Mouse (Mus musculus) hindbrain, embryonic 16.5 days (tissue): Measurements from ENCODE around the gene Rpp25l. TPM values are rescaled to one million over a fixed set of nuclear protein-coding genes. Genes with fewer than 3 reads are reported as not detected.
A peak's percentile ranks its signal among the peaks of the same experiment; 100 is the strongest.
"Not testable (repeated sequence)": the region's sequence is repeated elsewhere in the genome, so short reads cannot be mapped to it uniquely, and the experiment has no call there.

Experiments
- ATAC-seq: fragments of 200-750 bp; cut with Nextera tagmentation; 2 replicates; pipeline ENCODE4 v1.8.0; 2017; ENCODE audit warnings: moderate TSS enrichment, moderate library complexity
- H3K27ac ChIP-seq: fragments of 300-500 bp; sonication (generic); 2 replicates; pipeline ENCODE4 v1.5.1; 2014; ENCODE audit warnings: low read depth, mild to moderate bottlenecking, control low read depth, low read length, moderate library complexity
- H3K27me3 ChIP-seq: fragments of 300-500 bp; sonication (generic); replicated peaks from 2 replicates; pipeline ENCODE4 v1.6.1; 2014; ENCODE audit warnings: low read length; ENCODE audit not compliant: control insufficient read depth, insufficient read depth
- H3K36me3 ChIP-seq: fragments of 300-500 bp; sonication (generic); 2 replicates; pipeline ENCODE4 v1.6.1; 2014; ENCODE audit warnings: mild to moderate bottlenecking, low read length, moderate library complexity, mixed read lengths; ENCODE audit not compliant: control insufficient read depth, insufficient read depth
- H3K4me1 ChIP-seq: fragments of 300-500 bp; sonication (generic); 2 replicates; pipeline ENCODE4 v1.6.1; 2014; ENCODE audit warnings: low read depth, low read length; ENCODE audit not compliant: control insufficient read depth, insufficient read depth
- H3K4me2 ChIP-seq: fragments of 300-500 bp; sonication (generic); 2 replicates; pipeline ENCODE4 v1.6.1; 2014; ENCODE audit warnings: mild to moderate bottlenecking, low read length, control low read depth, moderate library complexity
- H3K4me3 ChIP-seq: fragments of 300-500 bp; sonication (generic); 2 replicates; pipeline ENCODE4 v1.5.1; 2014; ENCODE audit warnings: mild to moderate bottlenecking, low read length, control low read depth, moderate library complexity
- H3K9ac ChIP-seq: fragments of 300-500 bp; sonication (generic); 2 replicates; pipeline ENCODE4 v1.6.1; 2014; ENCODE audit warnings: low read depth, mild to moderate bottlenecking, control low read depth, low read length, moderate library complexity
- H3K9me3 ChIP-seq: fragments of 300-500 bp; sonication (generic); 2 replicates; pipeline ENCODE4 v1.6.1; 2014; ENCODE audit warnings: mild to moderate bottlenecking, low read length, moderate library complexity; ENCODE audit not compliant: control insufficient read depth
- WGBS: fragments of 180-500 bp; shearing (Covaris S2); extraction: QIAGEN DNeasy Blood & Tissue Kit; methylation state at CpG from one replicate; pipeline ENCODE4 v1.1.7; 2014; 5-methylcytosine and 5-hydroxymethylcytosine counted together
- polyA plus RNA-seq: library from polyadenylated mRNA; unstranded; fragments of >200 nt; fragmentation: Nextera tagmentation; extraction: Ambion mirVana; gene quantifications from 2 replicates; pipeline ENCODE4 v1.2.1, GENCODE M21; 2015

Gene Rpp25l
- polyA plus RNA-seq, 1 experiment from 2014 or later = 65.2 TPM

GRCm38 (mm10) chr4:41693511-41693910, 19.8 kb downstream of the Rpp25l start:
- H3K27ac ChIP-seq, H3K36me3 ChIP-seq, ATAC-seq, H3K9me3 ChIP-seq, H3K4me1 ChIP-seq, H3K4me3 ChIP-seq, H3K9ac ChIP-seq, H3K27me3 ChIP-seq: not testable (repeated sequence)
- 7% methylated on average over 4 of the region's 4 CpGs for WGBS
- peak overlapping the region; percentile 5; the same call in 1 of the 2 replicates for H3K4me2 ChIP-seq

- no CpG with 5 or more reads among the region's 4 CpGs for WGBS
- H3K4me2 ChIP-seq, H3K9ac ChIP-seq, H3K27me3 ChIP-seq, H3K27ac ChIP-seq, H3K36me3 ChIP-seq, H3K4me3 ChIP-seq, ATAC-seq, H3K4me1 ChIP-seq, H3K9me3 ChIP-seq: not testable (repeated sequence)
These were observed 23.3 kb downstream of the Rpp25l start for GRCm38 (mm10) chr4:41690014-41690413.

- H3K27me3 ChIP-seq, H3K27ac ChIP-seq, ATAC-seq, H3K36me3 ChIP-seq, H3K9ac ChIP-seq, H3K4me3 ChIP-seq, H3K9me3 ChIP-seq, H3K4me2 ChIP-seq, H3K4me1 ChIP-seq: not testable (repeated sequence)
- WGBS = 37% methylated on average over 1 of the region's 1 CpGs
These were observed 24.8 kb downstream of the Rpp25l start for GRCm38 (mm10) chr4:41688562-41688961.

GRCm38 (mm10) chr4:41685882-41686492, 27.3 kb downstream of the Rpp25l start:
- not testable (repeated sequence) for H3K9me3 ChIP-seq, H3K4me2 ChIP-seq, H3K27me3 ChIP-seq, H3K27ac ChIP-seq, H3K36me3 ChIP-seq, H3K4me3 ChIP-seq, H3K9ac ChIP-seq
- WGBS = 14% methylated on average over 5 of the region's 10 CpGs
- peaks cover 12% of the 10 kb centered on the region for H3K4me1 ChIP-seq
- ATAC-seq = 0 out of 2 replicates have a peak, but pooled peaks have one; percentile 14

- peaks cover 14% of the 10 kb centered on the region for H3K4me1 ChIP-seq
- H3K27me3 ChIP-seq, ATAC-seq, H3K27ac ChIP-seq, H3K9ac ChIP-seq, H3K36me3 ChIP-seq, H3K4me2 ChIP-seq, H3K9me3 ChIP-seq, H3K4me3 ChIP-seq: not testable (repeated sequence)
- WGBS = 1% methylated on average over 13 of the region's 14 CpGs
These were observed 28.3 kb downstream of the Rpp25l start for GRCm38 (mm10) chr4:41684931-41685453.

GRCm38 (mm10) chr4:41684131-41684930, 29.0 kb downstream of the Rpp25l start:
- not testable (repeated sequence) for H3K36me3 ChIP-seq, H3K9ac ChIP-seq, H3K9me3 ChIP-seq, H3K27me3 ChIP-seq, H3K27ac ChIP-seq
- H3K4me1 ChIP-seq = peaks cover 18% of the 10 kb centered on the region
- peak overlapping the region; percentile 6; the same call in 1 of the 2 replicates for H3K4me3 ChIP-seq
- WGBS = 2% methylated on average over 17 of the region's 27 CpGs
- H3K4me2 ChIP-seq = peak overlapping the region; percentile 34
- ATAC-seq = peak; percentile 32; the same call in 1 of the 2 replicates

- H3K4me2 ChIP-seq = peak overlapping the region; percentile 41
- not testable (repeated sequence) for H3K9me3 ChIP-seq, H3K27me3 ChIP-seq, H3K27ac ChIP-seq, H3K9ac ChIP-seq, H3K36me3 ChIP-seq
- peak overlapping the region; percentile 20; the same call in 1 of the 2 replicates for H3K4me3 ChIP-seq
- peaks cover 23% of the 10 kb centered on the region for H3K4me1 ChIP-seq
- 0% methylated on average over 2 of the region's 27 CpGs for WGBS
- ATAC-seq = peak; percentile 17
These were observed 30.0 kb downstream of the Rpp25l start for GRCm38 (mm10) chr4:41683303-41683702.

GRCm38 (mm10) chr4:41682789-41683188, 30.5 kb downstream of the Rpp25l start:
- Histone ChIP-seq H3K9me3 (no peaks in the 10 kb centered on the region), H3K9ac (peak overlapping the region; percentile 35), H3K4me1 (peaks cover 27% of the 10 kb centered on the region), H3K36me3 (no peaks in the 10 kb centered on the region), H3K27ac (no peak overlapping the region), H3K27me3 (no peaks in the 10 kb centered on the region), H3K4me2 (peak overlapping the region; percentile 21; the same call in 1 of the 2 replicates), H3K4me3 (no peak overlapping the region)
- 30% methylated on average over 6 of the region's 6 CpGs for WGBS
- no peak for ATAC-seq

GRCm38 (mm10) chr4:41681947-41682346, 31.4 kb downstream of the Rpp25l start:
- Histone ChIP-seq H3K9ac (no peak overlapping the region), H3K27me3 (no peaks in the 10 kb centered on the region), H3K36me3 (no peaks in the 10 kb centered on the region), H3K9me3 (no peaks in the 10 kb centered on the region), H3K4me2 (no peak overlapping the region), H3K4me1 (peaks cover 35% of the 10 kb centered on the region), H3K4me3 (no peak overlapping the region), H3K27ac (no peak overlapping the region)
- no peak for ATAC-seq
- 60% methylated on average over 10 of the region's 10 CpGs for WGBS
